Mouse (Mus musculus) ES-Bruce4 (cell line): ENCODE results near the gene Ppfia2.

Source experiments
- CTCF ChIP-seq: IDR thresholded peaks from one replicate; pipeline ENCODE4 v1.8.1; 2011; ENCODE audit warnings: low read depth, low read length
- POLR2A ChIP-seq: IDR thresholded peaks from one replicate; pipeline ENCODE4 v1.8.1; 2011; ENCODE audit warnings: low read length; ENCODE audit not compliant: insufficient read depth

DNA sequence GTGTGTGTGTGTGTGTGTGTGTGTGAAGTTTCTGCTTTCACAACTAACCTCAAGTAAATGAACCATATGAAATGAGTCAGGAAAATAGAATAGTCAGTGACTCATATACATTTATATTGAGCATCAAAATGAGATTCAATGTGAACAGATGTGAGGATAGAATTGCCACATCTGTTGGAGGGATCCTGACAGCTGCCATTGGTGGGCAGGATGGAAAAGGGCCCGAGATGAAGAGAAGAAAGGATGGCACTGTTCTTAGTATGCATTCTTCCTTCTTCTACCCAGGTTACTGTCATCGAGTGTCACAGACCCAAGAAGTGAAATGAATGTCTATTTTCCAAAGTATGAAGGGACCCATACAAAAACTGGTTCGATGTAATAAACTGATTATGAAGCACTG is 268.1 kb downstream of the Ppfia2 start:
- no peak for TF ChIP-seq CTCF
- TF ChIP-seq POLR2A = no peak
